Mouse (Mus musculus) heart, embryonic 14.5 days (tissue): Measurements from ENCODE around the gene Pycard. TPM values are rescaled to one million over a fixed set of nuclear protein-coding genes. Genes with fewer than 3 reads are reported as not detected.
A peak's percentile ranks its signal among the peaks of the same experiment; 100 is the strongest.

ENCODE experiments used
- ATAC-seq: fragments of 200-750 bp; cut with Nextera tagmentation; 2 replicates; pipeline ENCODE4 v1.8.0; 2017; ENCODE audit warnings: low read depth, moderate TSS enrichment; ENCODE audit not compliant: insufficient number of reproducible peaks, insufficient read depth, low FRiP score
- H3K27ac ChIP-seq, 2 experiments: fragments of 200-500 bp in 1 of 2; fragments of 300-500 bp in 1 of 2; sonication (generic) in 1 of 2; replicated peaks in 1 of 2; 2 replicates each; pipeline ENCODE4 v1.5.1; 2012 to 2014; ENCODE audit warnings: low read depth in 2 of 2, low read length in 2 of 2, control low read depth in 1 of 2, mild to moderate bottlenecking in 1 of 2, mixed read lengths in 1 of 2; ENCODE audit not compliant: control insufficient read depth in 1 of 2, insufficient read depth in 1 of 2
- H3K27me3 ChIP-seq: fragments of 300-500 bp; sonication (generic); 2 replicates; pipeline ENCODE4 v1.6.1; 2014; ENCODE audit warnings: mild to moderate bottlenecking, low read length, control low read depth; ENCODE audit not compliant: control insufficient read depth, insufficient read depth
- H3K36me3 ChIP-seq: fragments of 300-500 bp; sonication (generic); 2 replicates; pipeline ENCODE4 v1.6.1; 2014; ENCODE audit warnings: mild to moderate bottlenecking, control low read depth, low read length, mixed read lengths; ENCODE audit not compliant: control insufficient read depth, insufficient read depth
- H3K4me1 ChIP-seq, 2 experiments: fragments of 200-500 bp in 1 of 2; fragments of 300-500 bp in 1 of 2; sonication (generic) in 1 of 2; 2 replicates each; pipeline ENCODE4 v1.6.1; 2012 to 2014; ENCODE audit warnings: low read length in 2 of 2, control low read depth in 1 of 2, mixed read lengths in 1 of 2; ENCODE audit not compliant: control insufficient read depth in 2 of 2, insufficient read depth in 2 of 2
- H3K4me2 ChIP-seq: fragments of 300-500 bp; sonication (generic); 2 replicates; pipeline ENCODE4 v1.6.1; 2014; ENCODE audit warnings: mild to moderate bottlenecking, low read length
- H3K4me3 ChIP-seq, 2 experiments: fragments of 200-500 bp in 1 of 2; fragments of 300-500 bp in 1 of 2; sonication (generic) in 1 of 2; 2 replicates each; pipeline ENCODE4 v1.5.1; 2012 to 2014; ENCODE audit warnings: low read length in 2 of 2, mild to moderate bottlenecking in 2 of 2, control low read depth in 1 of 2, low read depth in 1 of 2, moderate library complexity in 1 of 2; ENCODE audit not compliant: control insufficient read depth in 1 of 2, insufficient read depth in 1 of 2
- H3K9ac ChIP-seq: fragments of 300-500 bp; sonication (generic); 2 replicates; pipeline ENCODE4 v1.6.1; 2014; ENCODE audit warnings: mild to moderate bottlenecking, low read length
- H3K9me3 ChIP-seq: fragments of 300-500 bp; sonication (generic); 2 replicates; pipeline ENCODE4 v1.6.1; 2016; ENCODE audit warnings: low read length, control low read depth; ENCODE audit not compliant: control insufficient read depth
- WGBS: fragments of 180-500 bp; shearing (Covaris S2); extraction: QIAGEN DNeasy Blood & Tissue Kit; methylation state at CpG from one replicate; pipeline ENCODE4 v1.1.7; 2014; 5-methylcytosine and 5-hydroxymethylcytosine counted together
- polyA plus RNA-seq: library from polyadenylated mRNA; unstranded; fragments of >200 nt; fragmentation: Nextera tagmentation; extraction: Ambion mirVana; gene quantifications from 2 replicates; pipeline ENCODE4 v1.2.1, GENCODE M21; 2014

The Pycard gene
- polyA plus RNA-seq, 1 experiment from 2014 or later = 59.9 TPM

- H3K4me3 ChIP-seq = no peak overlapping the region
- H3K27ac ChIP-seq = no peak overlapping the region
- no peaks in the 10 kb centered on the region for H3K9me3 ChIP-seq
- no peak for ATAC-seq
- 90% methylated on average over 2 of the region's 2 CpGs for WGBS
- H3K9ac ChIP-seq = no peak overlapping the region
- H3K27me3 ChIP-seq = no peaks in the 10 kb centered on the region
- no peak overlapping the region for H3K4me2 ChIP-seq
- no peaks in the 10 kb centered on the region for H3K4me1 ChIP-seq
- H3K36me3 ChIP-seq = peaks cover 100% of the 10 kb centered on the region
Measured at GRCm38 (mm10) chr7:127978856-127979255, 14.8 kb downstream of the Pycard start.

DNA sequence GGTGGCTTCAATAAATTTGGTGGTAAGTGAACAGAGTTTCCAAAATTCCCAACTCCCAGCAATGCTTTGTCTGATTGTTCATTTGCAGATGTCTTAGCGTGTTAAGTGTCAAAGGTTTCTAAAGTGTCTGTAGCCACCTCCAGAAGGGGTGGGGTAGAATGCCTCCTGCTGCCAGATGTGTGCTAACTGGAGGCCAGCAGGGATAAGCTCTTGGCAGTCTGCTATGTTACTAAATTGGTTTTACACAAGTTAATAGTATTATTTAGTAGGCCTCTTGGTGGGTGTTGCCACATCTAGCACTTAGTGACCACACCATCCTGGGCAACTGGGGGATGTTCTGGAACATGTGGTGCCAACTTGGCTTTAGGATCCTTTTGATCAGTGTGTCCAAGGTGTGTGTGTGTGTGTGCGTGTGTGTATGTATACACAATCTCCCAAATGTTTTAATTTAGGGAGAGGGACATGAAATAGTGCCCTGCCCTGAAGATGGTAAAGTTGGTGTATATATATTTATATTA, 19.2 kb downstream of the Pycard start:
- no peaks in the 10 kb centered on the region for H3K9me3 ChIP-seq
- H3K36me3 ChIP-seq = peaks cover 100% of the 10 kb centered on the region
- no peak overlapping the region for H3K9ac ChIP-seq
- H3K4me2 ChIP-seq = no peak overlapping the region
- ATAC-seq = no peak
- H3K27me3 ChIP-seq = no peaks in the 10 kb centered on the region
- WGBS = 87% methylated on average over 2 of the region's 2 CpGs
- H3K27ac ChIP-seq = no peak overlapping the region
- peaks cover 0 to 7% of the 10 kb centered on the region in 2 experiments; a peak in 2 of 4 replicates for H3K4me1 ChIP-seq
- H3K4me3 ChIP-seq = no peak overlapping the region

GRCm38 (mm10) chr7:127967922-127968828, 25.5 kb downstream of the Pycard start:
- Histone ChIP-seq H3K9ac (peak overlapping the region; percentile 99), H3K4me1 (peaks cover 6 to 18% of the 10 kb centered on the region in 2 experiments), H3K36me3 (peaks cover 40% of the 10 kb centered on the region), H3K4me3 (peak overlapping the region; percentile 73 to 99), H3K27ac (peak overlapping the region; percentile 46 to 98), H3K27me3 (no peaks in the 10 kb centered on the region), H3K9me3 (no peaks in the 10 kb centered on the region), H3K4me2 (peak overlapping the region; percentile 73)
- peak; percentile 45; the same call in 1 of the 2 replicates for ATAC-seq
- WGBS = under 1% methylated on average over 38 of the region's 42 CpGs

DNA sequence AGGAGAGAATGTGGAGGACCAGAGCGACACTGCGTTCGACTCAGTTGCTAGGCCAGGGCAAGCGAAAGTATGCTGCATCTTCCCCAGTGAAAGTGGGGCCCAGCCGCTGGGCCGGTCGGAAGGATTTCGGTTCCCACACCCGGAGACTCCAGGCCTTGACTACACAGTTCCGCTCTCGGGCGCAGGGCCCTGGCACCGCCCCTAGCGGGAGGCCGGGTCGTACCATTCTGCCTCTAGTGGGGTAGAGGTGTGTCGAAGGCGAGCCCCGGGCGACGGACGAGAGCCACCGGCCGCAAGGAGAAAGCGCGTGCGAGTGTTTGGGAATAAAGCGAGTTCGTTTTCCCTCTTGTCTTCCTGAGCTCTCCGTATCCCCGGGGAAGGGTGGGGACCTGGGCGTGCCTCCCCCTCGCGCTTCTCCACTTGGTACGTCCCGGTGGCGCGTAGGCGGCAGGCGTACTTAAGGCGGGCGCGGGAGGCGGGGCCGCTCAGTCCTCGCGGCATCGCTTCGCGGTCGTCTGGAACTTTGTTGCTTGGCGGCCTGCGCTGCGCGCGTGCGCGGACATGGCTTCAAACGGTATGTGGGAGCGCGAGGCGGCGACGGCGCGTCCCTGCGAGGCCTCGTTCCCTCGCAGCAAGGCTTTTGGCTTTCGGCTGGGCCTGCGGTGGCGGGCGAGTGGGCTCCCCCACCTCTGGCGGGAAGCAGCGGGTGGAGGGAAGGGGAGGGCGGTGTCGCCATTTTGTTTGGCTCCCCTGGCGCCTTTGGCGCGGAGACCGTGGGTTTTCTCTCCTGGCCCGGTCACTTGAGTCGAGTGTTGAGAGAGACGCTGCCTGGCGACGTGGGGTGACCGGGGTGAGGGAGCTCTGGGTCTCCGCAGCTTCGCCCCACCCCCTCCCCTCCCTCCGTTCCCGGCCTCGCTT, 26.4 kb downstream of the Pycard start, which contains the start of gene Fus:
TSS of gene Fus (plus strand) at position 454 of the 918 bp plus-strand sequence.
- under 1% methylated on average over 92 of the region's 92 CpGs for WGBS
- peaks cover 30% of the 10 kb centered on the region for H3K36me3 ChIP-seq
- ATAC-seq = peak; percentile 89
- peak within 1 kb of the TSS; percentile 73 to 99 for H3K4me3 ChIP-seq
- peak within 1 kb of the TSS; percentile 93 to 98 for H3K27ac ChIP-seq
- H3K4me1 ChIP-seq = peaks cover 6 to 18% of the 10 kb centered on the region in 2 experiments
- peak within 1 kb of the TSS; percentile 99 for H3K9ac ChIP-seq
- no peaks in the 10 kb centered on the region for H3K27me3 ChIP-seq
- peak within 1 kb of the TSS; percentile 73 for H3K4me2 ChIP-seq
- H3K9me3 ChIP-seq = no peaks in the 10 kb centered on the region

- peak overlapping the region; percentile 73 for H3K4me2 ChIP-seq
- no peaks in the 10 kb centered on the region for H3K27me3 ChIP-seq
- ATAC-seq = no peak
- H3K27ac ChIP-seq = peak overlapping the region; percentile 93 to 98
- H3K4me3 ChIP-seq = peak overlapping the region; percentile 73 to 99
- peaks cover 22% of the 10 kb centered on the region for H3K36me3 ChIP-seq
- peaks cover 6 to 18% of the 10 kb centered on the region in 2 experiments for H3K4me1 ChIP-seq
- H3K9me3 ChIP-seq = no peaks in the 10 kb centered on the region
- 8% methylated on average over 10 of the region's 10 CpGs for WGBS
- peak overlapping the region; percentile 99 for H3K9ac ChIP-seq
Measured at GRCm38 (mm10) chr7:127966371-127966918, 27.2 kb downstream of the Pycard start.

DNA sequence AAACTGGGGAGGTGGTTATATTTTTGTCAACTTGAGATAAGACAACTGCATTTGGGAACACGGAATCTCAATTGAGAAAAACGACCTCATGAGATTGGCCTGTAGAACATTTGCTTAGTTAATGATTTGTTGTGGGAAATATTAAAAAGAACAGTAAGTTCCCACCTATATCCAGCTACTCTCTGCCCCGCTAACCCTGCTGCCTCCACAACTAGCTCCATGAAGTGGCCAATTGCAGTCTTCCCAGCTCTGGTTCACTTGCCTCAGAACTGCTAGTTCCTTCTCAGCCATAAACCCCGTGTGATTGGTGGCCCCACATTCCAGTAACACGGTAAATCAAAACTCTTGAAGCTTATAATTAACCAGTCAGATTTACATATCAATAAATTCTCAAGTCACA, 34.3 kb downstream of the Pycard start:
- Histone ChIP-seq H3K9me3 (peaks cover 4% of the 10 kb centered on the region), H3K4me2 (no peak overlapping the region), H3K27me3 (no peaks in the 10 kb centered on the region), H3K4me3 (no peak overlapping the region), H3K4me1 (no peaks in the 10 kb centered on the region), H3K36me3 (no peaks in the 10 kb centered on the region), H3K9ac (no peak overlapping the region), H3K27ac (no peak overlapping the region)
- 54% methylated on average over 5 of the region's 5 CpGs for WGBS
- ATAC-seq = no peak
